Mouse (Mus musculus) liver, postnatal 0 days (tissue): ENCODE measurements around the gene Hspb8. TPM values are rescaled to one million over a fixed set of nuclear protein-coding genes. Genes with fewer than 3 reads are reported as not detected.
A peak's percentile ranks its signal among the peaks of the same experiment; 100 is the strongest.
"Not testable (repeated sequence)": the region's sequence is repeated elsewhere in the genome, so short reads cannot be mapped to it uniquely, and the experiment has no call there.

ENCODE experiments used
- ATAC-seq: fragments of 200-750 bp; cut with Nextera tagmentation; 2 replicates; pipeline ENCODE4 v1.8.0; 2017; ENCODE audit warnings: mild to moderate bottlenecking, moderate library complexity
- DNase-seq: peaks from one replicate; pipeline ENCODE4 v3.0.0-alpha.2; 2016
- H3K27ac ChIP-seq: fragments of 300-500 bp; sonication (generic); 2 replicates; pipeline ENCODE4 v1.5.1; 2014; ENCODE audit warnings: antibody characterized with exemption, moderate library complexity, mild to moderate bottlenecking, low read depth
- H3K27me3 ChIP-seq: fragments of 300-500 bp; sonication (generic); 2 replicates; pipeline ENCODE4 v1.6.1; 2014; ENCODE audit warnings: low read length, control low read depth, mixed read lengths; ENCODE audit not compliant: insufficient read depth
- H3K36me3 ChIP-seq: fragments of 300-500 bp; sonication (generic); replicated peaks from 2 replicates; pipeline ENCODE4 v1.6.1; 2014; ENCODE audit warnings: mild to moderate bottlenecking, control low read depth, low read length, moderate library complexity, mixed read lengths; ENCODE audit not compliant: insufficient read depth
- H3K4me1 ChIP-seq: fragments of 300-500 bp; sonication (generic); 2 replicates; pipeline ENCODE4 v1.6.1; 2014; ENCODE audit warnings: antibody characterized with exemption, mild to moderate bottlenecking, control low read depth; ENCODE audit not compliant: insufficient read depth
- H3K4me2 ChIP-seq: fragments of 300-500 bp; sonication (generic); 2 replicates; pipeline ENCODE4 v1.6.1; 2014; ENCODE audit warnings: low read depth, mild to moderate bottlenecking, low read length, moderate library complexity, mixed read lengths
- H3K4me3 ChIP-seq: fragments of 300-500 bp; sonication (generic); 2 replicates; pipeline ENCODE4 v1.5.1; 2014; ENCODE audit warnings: low read depth, low read length
- H3K9ac ChIP-seq: fragments of 300-500 bp; sonication (generic); replicated peaks from 2 replicates; pipeline ENCODE4 v1.6.1; 2014; ENCODE audit warnings: mild to moderate bottlenecking, moderate library complexity
- H3K9me3 ChIP-seq: fragments of 300-500 bp; sonication (generic); 2 replicates; pipeline ENCODE4 v1.6.1; 2016; ENCODE audit warnings: mild to moderate bottlenecking, control low read depth, low read length, mixed read lengths
- CTCF ChIP-seq: sonication (generic); IDR thresholded peaks from 2 replicates; pipeline ENCODE4 v1.5.1; 2016; ENCODE audit warnings: antibody characterized with exemption, low read depth
- EP300 ChIP-seq: IDR thresholded peaks from 2 replicates; pipeline ENCODE4 v1.6.1; 2016; ENCODE audit warnings: antibody characterized with exemption, low read depth, mild to moderate bottlenecking
- WGBS: fragments of 180-500 bp; shearing (Covaris S2); extraction: QIAGEN DNeasy Blood & Tissue Kit; methylation state at CpG from one replicate; pipeline ENCODE4 v1.1.7; 2014; ENCODE audit not compliant: insufficient replicate concordance; 5-methylcytosine and 5-hydroxymethylcytosine counted together
- polyA plus RNA-seq: library from polyadenylated mRNA; unstranded; fragments of >200 nt; fragmentation: Nextera tagmentation; extraction: Ambion mirVana; gene quantifications from 2 replicates; pipeline ENCODE4 v1.2.1, GENCODE M21; 2015

The Hspb8 gene
- polyA plus RNA-seq, 1 experiment from 2014 or later, result 9.1 TPM

- Histone ChIP-seq H3K4me2 (no peak overlapping the region), H3K4me1 (no peaks in the 10 kb centered on the region), H3K27ac (0 out of 2 replicates have a peak overlapping the region, but pooled peaks have one; percentile 77), H3K4me3 (no peak overlapping the region), H3K9me3 (no peaks in the 10 kb centered on the region), H3K9ac (no peak overlapping the region), H3K27me3 (no peaks in the 10 kb centered on the region), H3K36me3 (no peaks in the 10 kb centered on the region)
- TF ChIP-seq CTCF, result no peak
- no peak for TF ChIP-seq EP300
- no peak for DNase-seq
- no peak for ATAC-seq
Measured at GRCm38 (mm10) chr5:116436117-116436516, 13.5 kb upstream of the Hspb8 start.

- ATAC-seq (peak; percentile 92), DNase-seq (peak; percentile 69)
- no peak overlapping the region for H3K4me2 ChIP-seq
- peak overlapping the region; percentile 77 for H3K27ac ChIP-seq
- 56% methylated on average over 13 of the region's 13 CpGs for WGBS
- H3K9ac ChIP-seq, result no peak overlapping the region
- H3K27me3 ChIP-seq, result no peaks in the 10 kb centered on the region
- TF ChIP-seq CTCF, result no peak
- peak; percentile 23; the same call in 1 of the 2 replicates for TF ChIP-seq EP300
- H3K36me3 ChIP-seq, result no peaks in the 10 kb centered on the region
- no peak overlapping the region for H3K4me3 ChIP-seq
- no peaks in the 10 kb centered on the region for H3K9me3 ChIP-seq
- H3K4me1 ChIP-seq, result no peaks in the 10 kb centered on the region
Measured at GRCm38 (mm10) chr5:116434976-116435850, 12.5 kb upstream of the Hspb8 start.

GRCm38 (mm10) chr5:116432871-116433270 is 10.2 kb upstream of the Hspb8 start:
- no peak for DNase-seq
- 59% methylated on average over 7 of the region's 7 CpGs for WGBS
- Histone ChIP-seq H3K9me3 (no peaks in the 10 kb centered on the region), H3K9ac (no peak overlapping the region), H3K36me3 (no peaks in the 10 kb centered on the region), H3K27me3 (no peaks in the 10 kb centered on the region), H3K27ac (no peak overlapping the region), H3K4me2 (no peak overlapping the region), H3K4me3 (no peak overlapping the region), H3K4me1 (no peaks in the 10 kb centered on the region)
- ATAC-seq, result no peak
- TF ChIP-seq EP300 (no peak), CTCF (no peak)

- H3K27me3 ChIP-seq, result no peaks in the 10 kb centered on the region
- peaks cover 3% of the 10 kb centered on the region; the same call in 1 of the 2 replicates for H3K4me1 ChIP-seq
- no peak overlapping the region for H3K4me3 ChIP-seq
- H3K9ac ChIP-seq, result no peak overlapping the region
- DNase-seq (no peak), ATAC-seq (no peak)
- WGBS, result 74% methylated on average over 2 of the region's 2 CpGs
- TF ChIP-seq CTCF (no peak), EP300 (no peak)
- no peak overlapping the region for H3K4me2 ChIP-seq
- H3K36me3 ChIP-seq, result no peaks in the 10 kb centered on the region
- H3K27ac ChIP-seq, result no peak overlapping the region
- H3K9me3 ChIP-seq, result no peaks in the 10 kb centered on the region
Measured at GRCm38 (mm10) chr5:116426701-116427100, 4.0 kb upstream of the Hspb8 start.

- not testable (repeated sequence) for H3K36me3 ChIP-seq, H3K9me3 ChIP-seq, H3K27ac ChIP-seq, H3K4me1 ChIP-seq, DNase-seq, H3K9ac ChIP-seq, H3K4me2 ChIP-seq, H3K27me3 ChIP-seq, ATAC-seq, H3K4me3 ChIP-seq
- 86% methylated on average over 3 of the region's 3 CpGs for WGBS
Measured at GRCm38 (mm10) chr5:116425709-116426108, 3.0 kb upstream of the Hspb8 start.

GRCm38 (mm10) chr5:116425273-116425672 is 2.6 kb upstream of the Hspb8 start:
- H3K4me1 ChIP-seq, result peaks cover 3% of the 10 kb centered on the region; the same call in 1 of the 2 replicates
- no peaks in the 10 kb centered on the region for H3K36me3 ChIP-seq
- no peaks in the 10 kb centered on the region for H3K9me3 ChIP-seq
- DNase-seq (no peak), ATAC-seq (no peak)
- H3K27me3 ChIP-seq, result no peaks in the 10 kb centered on the region
- 66% methylated on average over 7 of the region's 7 CpGs for WGBS
- no peak overlapping the region for H3K4me2 ChIP-seq
- H3K9ac ChIP-seq, result no peak overlapping the region
- no peak overlapping the region for H3K27ac ChIP-seq
- TF ChIP-seq EP300 (no peak), CTCF (no peak)
- H3K4me3 ChIP-seq, result no peak overlapping the region
